In the genomic region with DNA sequence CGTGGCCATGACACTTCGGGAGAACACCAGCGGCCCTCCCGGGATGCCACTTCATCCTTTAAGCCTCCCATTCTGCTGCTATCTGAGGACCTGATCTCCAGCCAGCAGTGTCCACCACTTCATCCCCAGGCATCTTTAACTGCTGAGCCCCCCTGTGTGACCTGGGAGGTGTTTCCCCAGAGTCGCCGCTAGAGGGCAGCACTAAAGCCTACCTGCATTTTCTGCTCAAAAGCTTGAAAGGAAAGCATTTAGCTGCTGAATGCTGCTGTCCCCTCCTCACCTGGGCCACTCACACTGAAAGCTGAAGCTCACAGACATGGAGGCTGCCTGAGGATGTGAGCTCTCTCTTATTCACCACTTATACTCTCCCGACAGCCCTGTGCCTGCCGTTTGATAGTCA, we compare ENCODE assay signal across 7 mouse cellular contexts. TPM values are rescaled to one million over a fixed set of nuclear protein-coding genes. Genes with fewer than 3 reads are reported as not detected.
DNase-seq lines count a peak whose midpoint lies in the region; ATAC-seq and TF ChIP-seq lines count a peak whose summit lies in the region.
"Not testable (repeated sequence)": the region's sequence is repeated elsewhere in the genome, so short reads cannot be mapped to it uniquely, and the experiment has no call there.

No protein-coding gene starts in this region.

- not testable (repeated sequence) for H3K4me1 ChIP-seq in intestine, embryonic 14.5 days (replicated peaks; ENCODE audit: control insufficient read depth, insufficient read depth, low read length); midbrain, embryonic 13.5 days (replicated peaks); small intestine, adult 2 months (ENCODE audit: control insufficient read depth, insufficient read depth, insufficient read length, low read length)

- not testable (repeated sequence) for H3K27ac ChIP-seq in intestine, embryonic 14.5 days (ENCODE audit: low read depth); midbrain, embryonic 13.5 days; small intestine, adult 2 months (ENCODE audit: insufficient read depth, low read depth, low read length)

- not testable (repeated sequence) for TF ChIP-seq POLR2A in small intestine, adult 2 months (IDR thresholded peaks at IDR 0.05; ENCODE audit: low read depth, low read length)

- not testable (repeated sequence) for H3K9ac ChIP-seq in intestine, embryonic 14.5 days (ENCODE audit: low read length); midbrain, embryonic 13.5 days (replicated peaks)

- TF ChIP-seq CTCF in small intestine, adult 2 months (IDR thresholded peaks at IDR 0.05; ENCODE audit: extremely low read depth, insufficient read length, insufficient replicate concordance, low read depth, low read length) = peak; percentile 71; the same call in 1 of the 2 replicates

- H3K4me3 ChIP-seq in intestine, embryonic 14.5 days (ENCODE audit: low read depth, low read length); midbrain, embryonic 13.5 days (replicated peaks); small intestine, adult 2 months (ENCODE audit: low read depth, low read length): not testable (repeated sequence)

- DNase-seq in ZHBTc4 (ENCODE audit: low read depth, low spot score) = peak; percentile 82
- DNase-seq in cerebellum, postnatal 14 days = peak; percentile 60 to 68
- DNase-seq in frontal cortex, postnatal 25 days (ENCODE audit: low spot score in 2 of 2) = peak; percentile 6 to 12
- DNase-seq in intestine, embryonic 14.5 days (ENCODE audit: low spot score) = peak; percentile 74
- DNase-seq in left cerebral cortex, postnatal 4 days = peak; percentile 31

- intact Hi-C loops in left cerebral cortex, postnatal 4 days (cut with DNase I) = not testable (repeated sequence)

- not testable (repeated sequence) for H3K27me3 ChIP-seq in intestine, embryonic 14.5 days (replicated peaks; ENCODE audit: control insufficient read depth, insufficient read depth, low read length); midbrain, embryonic 13.5 days; small intestine, adult 2 months (ENCODE audit: control insufficient read depth, insufficient read depth, low read length)

- not testable (repeated sequence) for ATAC-seq in intestine, embryonic 14.5 days (replicated peaks; ENCODE audit: low FRiP score, low TSS enrichment, low read depth)
- peak; percentile 56 for ATAC-seq in midbrain, embryonic 13.5 days

- H3K9me3 ChIP-seq in intestine, embryonic 14.5 days (ENCODE audit: control insufficient read depth, low read length); midbrain, embryonic 13.5 days: not testable (repeated sequence)

- WGBS in intestine, embryonic 14.5 days = 20% methylated on average over 8 of the region's 8 CpGs
- WGBS in midbrain, embryonic 13.5 days = 15% methylated on average over 8 of the region's 8 CpGs
- 21% methylated on average over 8 of the region's 8 CpGs for WGBS in small intestine, adult 2 months

- not testable (repeated sequence) for H3K4me2 ChIP-seq in intestine, embryonic 14.5 days (ENCODE audit: low read length); midbrain, embryonic 13.5 days (replicated peaks)

- H3K36me3 ChIP-seq in intestine, embryonic 14.5 days (ENCODE audit: control insufficient read depth, insufficient read depth, low read length); midbrain, embryonic 13.5 days; small intestine, adult 2 months (ENCODE audit: control insufficient read depth, insufficient read depth, low read length): not testable (repeated sequence)

RNA-seq across cellular contexts. Expression of a gene that starts 12.9 kb away (rescaled TPM):
- not detected in 2 replicates for polyA plus RNA-seq in intestine, embryonic 14.5 days (2014; fragmentation: Nextera tagmentation; extraction: Ambion mirVana)
- not detected for total RNA-seq in left cerebral cortex, postnatal 4 days (2021)
- not detected in 2 replicates for polyA plus RNA-seq in midbrain, embryonic 13.5 days (2015; fragmentation: Nextera tagmentation; extraction: Ambion mirVana)
- polyA plus RNA-seq in small intestine, adult 2 months (2012; rRNA removed) = not detected in 2 replicates

RNA-seq across cellular contexts. Expression of a gene that starts 15.3 kb away (rescaled TPM):
- 0.74 and 2.9 TPM in 2 replicates for polyA plus RNA-seq in intestine, embryonic 14.5 days (2014; fragmentation: Nextera tagmentation; extraction: Ambion mirVana)
- total RNA-seq in left cerebral cortex, postnatal 4 days (2021) = not detected
- polyA plus RNA-seq in midbrain, embryonic 13.5 days (2015; fragmentation: Nextera tagmentation; extraction: Ambion mirVana) = not detected in 2 replicates
- polyA plus RNA-seq in small intestine, adult 2 months (2012; rRNA removed) = 0.71 TPM in 1 of 2 replicates, not detected in the other

RNA-seq across cellular contexts. Expression of a gene that starts 25.7 kb away (rescaled TPM):
- polyA plus RNA-seq in intestine, embryonic 14.5 days (2014; fragmentation: Nextera tagmentation; extraction: Ambion mirVana) = not detected in 2 replicates
- not detected for total RNA-seq in left cerebral cortex, postnatal 4 days (2021)
- not detected in 2 replicates for polyA plus RNA-seq in midbrain, embryonic 13.5 days (2015; fragmentation: Nextera tagmentation; extraction: Ambion mirVana)
- not detected in 2 replicates for polyA plus RNA-seq in small intestine, adult 2 months (2012; rRNA removed)

RNA-seq across cellular contexts. Expression of a gene that starts 27.7 kb away (rescaled TPM):
- not detected in 2 replicates for polyA plus RNA-seq in intestine, embryonic 14.5 days (2014; fragmentation: Nextera tagmentation; extraction: Ambion mirVana)
- total RNA-seq in left cerebral cortex, postnatal 4 days (2021) = 1 to 10 TPM in 1 of 2 experiments, under 1 TPM in 1; 0.85 to 3.4 TPM
- 1.8 and 2.0 TPM in 2 replicates for polyA plus RNA-seq in midbrain, embryonic 13.5 days (2015; fragmentation: Nextera tagmentation; extraction: Ambion mirVana)
- not detected in 2 replicates for polyA plus RNA-seq in small intestine, adult 2 months (2012; rRNA removed)

RNA-seq across cellular contexts. Expression of a gene that starts 38.2 kb away (rescaled TPM):
- 0.24 and 0.40 TPM in 2 replicates for polyA plus RNA-seq in intestine, embryonic 14.5 days (2014; fragmentation: Nextera tagmentation; extraction: Ambion mirVana)
- 1 to 10 TPM; 1.3 to 2.1 TPM for total RNA-seq in left cerebral cortex, postnatal 4 days (2021)
- polyA plus RNA-seq in midbrain, embryonic 13.5 days (2015; fragmentation: Nextera tagmentation; extraction: Ambion mirVana) = 5.4 and 5.5 TPM in 2 replicates
- polyA plus RNA-seq in small intestine, adult 2 months (2012; rRNA removed) = 0.04 TPM in 1 of 2 replicates, not detected in the other

Comparison
In these comparisons a context has a peak if more than half of its experiments do, and no peak if none do; other contexts are left out.
1. DNase-seq: peak in every context shown above with its lines; median percentile 82 in ZHBTc4; 74 in intestine, embryonic 14.5 days; 64 in cerebellum, postnatal 14 days; 31 in left cerebral cortex, postnatal 4 days; 9 in frontal cortex, postnatal 25 days.